Mouse (Mus musculus) liver, adult 2 months (tissue): Measurements from ENCODE around the gene Ryr3. TPM values are rescaled to one million over a fixed set of nuclear protein-coding genes. Genes with fewer than 3 reads are reported as not detected.

ENCODE experiments used
- DNase-seq: peaks from one replicate; pipeline ENCODE4 v3.0.0-alpha.2; 2011; ENCODE audit warnings: low read depth, low spot score; ENCODE audit errors: extremely low read depth
- H3K27ac ChIP-seq: fragments of 200-500 bp; replicated peaks from 2 replicates; pipeline ENCODE4 v1.5.1; 2012; ENCODE audit warnings: low read depth, mild to moderate bottlenecking, control low read depth, inconsistent platforms, low read length; ENCODE audit not compliant: insufficient read depth
- H3K27me3 ChIP-seq: fragments of 200-500 bp; 2 replicates; pipeline ENCODE4 v1.6.1; 2012; ENCODE audit warnings: mild to moderate bottlenecking, moderate library complexity, low read length, inconsistent platforms; ENCODE audit not compliant: control insufficient read depth, insufficient read depth
- H3K36me3 ChIP-seq: fragments of 200-500 bp; 2 replicates; pipeline ENCODE4 v1.6.1; 2012; ENCODE audit warnings: low read length, inconsistent platforms; ENCODE audit not compliant: control insufficient read depth, insufficient read depth
- H3K4me1 ChIP-seq: fragments of 200-500 bp; 2 replicates; pipeline ENCODE4 v1.6.1; 2011; ENCODE audit warnings: low read length; ENCODE audit not compliant: control insufficient read depth, insufficient read depth
- H3K4me3 ChIP-seq: fragments of 200-500 bp; 2 replicates; pipeline ENCODE4 v1.5.1; 2011; ENCODE audit warnings: low read depth, mild to moderate bottlenecking, control low read depth, low read length, moderate library complexity; ENCODE audit not compliant: insufficient read depth
- H3K79me2 ChIP-seq: fragments of 200-500 bp; 2 replicates; pipeline ENCODE4 v1.6.1; 2012; ENCODE audit warnings: inconsistent platforms, mild to moderate bottlenecking, low read length, moderate library complexity; ENCODE audit not compliant: control insufficient read depth, insufficient read depth
- H3K9ac ChIP-seq: fragments of 200-500 bp; 2 replicates; pipeline ENCODE4 v1.6.1; 2012; ENCODE audit warnings: low read depth, mild to moderate bottlenecking, control low read depth, inconsistent platforms, low read length
- CTCF ChIP-seq: fragments of 200-500 bp; IDR thresholded peaks from 2 replicates; pipeline ENCODE4 v1.5.1; 2011; ENCODE audit warnings: low read depth, low read length, control low read depth
- POLR2A ChIP-seq: fragments of 200-500 bp; IDR thresholded peaks from 2 replicates; pipeline ENCODE4 v1.6.1; 2011; ENCODE audit warnings: low read length, control low read depth; ENCODE audit not compliant: insufficient read depth; ENCODE audit errors: extremely low read depth
- WGBS: fragments of 180-500 bp; shearing (Covaris S2); methylation state at CpG from one replicate; pipeline ENCODE4 v1.1.7; 2018; 5-methylcytosine and 5-hydroxymethylcytosine counted together
- polyA plus RNA-seq: library from polyadenylated mRNA; depleted of rRNA; stranded (reverse); fragments of >200 nt; gene quantifications from 2 replicates; pipeline ENCODE4 v1.2.3, GENCODE M21; 2012; rRNA removed
- total RNA-seq: library from RNA; depleted of rRNA; stranded (reverse); fragments of >200 nt; gene quantifications from 2 replicates; pipeline ENCODE4 v1.2.3, GENCODE M21; 2014; rRNA removed

Gene Ryr3
- total and polyA plus RNA-seq, 2 experiments = under 0.01 TPM; not detected in 1

- TF ChIP-seq POLR2A (no peak), CTCF (no peak)
- Histone ChIP-seq H3K4me3 (no peak overlapping the region), H3K27me3 (no peaks in the 10 kb centered on the region), H3K27ac (no peak overlapping the region), H3K9ac (no peak overlapping the region), H3K79me2 (no peaks in the 10 kb centered on the region; the same call in 1 of the 2 replicates), H3K4me1 (peaks cover 16% of the 10 kb centered on the region), H3K36me3 (no peaks in the 10 kb centered on the region)
- peak; percentile 19 for DNase-seq
- 63% methylated on average over 7 of the region's 7 CpGs for WGBS
Observed at GRCm38 (mm10) chr2:112590985-112591384, 625.9 kb downstream of the Ryr3 start.

Other genes starting within 250 kb of the Ryr3 start
- not detected in 2 replicates for gene Tmco5b, start 68.6 kb upstream of the Ryr3 start, total RNA-seq
- gene Tmco5b, start 68.6 kb upstream of the Ryr3 start, polyA plus RNA-seq = not detected in 2 replicates
- gene Fmn1, start 110.6 kb upstream of the Ryr3 start, total RNA-seq = 3.1 and 4.3 TPM in 2 replicates
- gene Fmn1, start 110.6 kb upstream of the Ryr3 start, polyA plus RNA-seq = 0.61 and 0.92 TPM in 2 replicates